Mouse (Mus musculus): ENCODE data around the gene Ints2. TPM values are rescaled to one million over a fixed set of nuclear protein-coding genes. Genes with fewer than 3 reads are reported as not detected.

Ints2 gene
- total RNA-seq, 2 experiments from 2014 or later = 25.1 to 29.4 TPM

DNA sequence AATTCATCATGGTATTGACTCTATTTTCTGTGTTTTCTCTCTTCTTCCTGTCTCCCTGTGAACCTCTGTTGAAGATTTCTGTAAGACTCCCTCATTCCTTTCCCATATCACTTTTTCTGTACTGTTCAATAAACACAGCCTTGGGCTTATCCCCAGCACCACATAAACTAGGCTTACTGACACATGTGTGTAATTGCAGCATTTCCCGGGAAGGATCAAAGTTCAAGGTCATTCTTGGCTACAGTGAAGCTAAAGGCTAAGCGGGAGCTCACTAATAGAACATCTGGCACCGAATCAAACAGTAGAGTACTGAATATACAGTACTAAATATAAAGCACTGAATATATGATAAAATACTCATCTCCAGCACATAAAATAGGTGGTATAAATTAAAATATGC, 81.5 kb downstream of the Ints2 start:
- ATAC-seq (replicated peaks; ENCODE audit: poor library complexity) = no peak

DNA sequence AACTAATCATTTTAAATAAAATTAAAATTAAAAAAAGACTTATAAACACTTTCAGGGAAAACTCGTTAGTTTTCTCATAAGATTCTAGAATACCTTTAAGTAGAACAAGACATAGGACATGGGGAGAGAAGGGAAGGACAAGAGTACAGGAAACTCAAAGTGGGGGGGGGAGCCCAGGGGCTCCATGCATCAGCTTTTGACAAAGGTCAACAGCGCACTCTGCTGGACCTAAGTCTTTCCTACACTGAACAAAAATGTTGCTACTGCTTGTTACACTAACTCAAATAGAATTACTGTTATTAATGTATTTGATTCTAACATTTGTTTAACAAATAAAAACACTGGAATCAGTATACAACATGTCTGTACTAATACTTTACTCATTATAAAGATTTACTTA, 83.2 kb downstream of the Ints2 start:
- ATAC-seq (replicated peaks; ENCODE audit: poor library complexity) = peak; percentile 60

DNA sequence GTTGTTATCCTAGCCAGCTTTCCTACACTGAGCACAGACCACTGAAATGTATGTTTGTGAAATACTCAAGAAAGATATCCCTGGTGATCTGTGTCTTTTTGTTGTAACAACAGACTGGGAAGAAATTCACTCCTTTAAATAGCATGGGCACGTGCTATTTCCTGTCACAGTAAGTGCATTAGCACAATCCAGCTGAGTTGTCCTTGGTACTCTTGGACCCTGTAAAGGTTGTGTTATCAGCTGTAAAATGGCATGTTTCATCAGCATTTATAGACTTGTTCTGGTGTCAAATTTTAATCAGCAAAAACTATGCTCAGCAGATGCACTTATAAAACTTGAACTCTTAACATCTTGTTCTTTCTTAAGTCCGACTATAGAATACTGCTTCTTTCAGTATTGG, 86.6 kb downstream of the Ints2 start:
- ATAC-seq (replicated peaks; ENCODE audit: poor library complexity) = no peak

Other genes with a start within 250 kb of the Ints2 start
- 23.4 and 25.7 TPM in 2 replicates for gene Brip1, start 56.4 kb downstream of the Ints2 start, total RNA-seq (2015)
- gene Brip1, start 56.4 kb downstream of the Ints2 start, total RNA-seq (2017) = 26.2 and 27.1 TPM in 2 replicates
- gene Med13, start 100.0 kb upstream of the Ints2 start, total RNA-seq (2015) = 52.0 and 54.5 TPM in 2 replicates
- gene Med13, start 100.0 kb upstream of the Ints2 start, total RNA-seq (2017) = 46.1 and 47.8 TPM in 2 replicates
- gene Rnft1, start 227.1 kb upstream of the Ints2 start, total RNA-seq (2015) = 13.6 and 16.9 TPM in 2 replicates
- 14.7 and 17.2 TPM in 2 replicates for gene Rnft1, start 227.1 kb upstream of the Ints2 start, total RNA-seq (2017)

Data from megakaryocyte progenitor cell, adult 5-6 weeks (primary cell).